Mouse (Mus musculus) forebrain, embryonic 10.5 days (tissue): Measurements from ENCODE around the gene Tnr. TPM values are rescaled to one million over a fixed set of nuclear protein-coding genes. Genes with fewer than 3 reads are reported as not detected.

Source experiments
- DNase-seq: peaks from one replicate; pipeline ENCODE4 v3.0.0-alpha.2; 2017; ENCODE audit warnings: low spot score; ENCODE audit errors: extremely low spot score
- H3K27ac ChIP-seq: fragments of 300-500 bp; sonication (generic); 2 replicates; pipeline ENCODE4 v1.5.1; 2016; ENCODE audit warnings: mild to moderate bottlenecking
- H3K27me3 ChIP-seq: fragments of 300-500 bp; sonication (generic); 2 replicates; pipeline ENCODE4 v1.6.1; 2016; ENCODE audit warnings: mild to moderate bottlenecking; ENCODE audit not compliant: poor library complexity, severe bottlenecking
- H3K36me3 ChIP-seq: fragments of 300-500 bp; sonication (generic); replicated peaks from 2 replicates; pipeline ENCODE4 v1.6.1; 2016; ENCODE audit warnings: mild to moderate bottlenecking, moderate library complexity
- H3K4me1 ChIP-seq: fragments of 300-500 bp; sonication (generic); 2 replicates; pipeline ENCODE4 v1.6.1; 2016
- H3K4me3 ChIP-seq: fragments of 300-500 bp; sonication (generic); 2 replicates; pipeline ENCODE4 v1.5.1; 2016; ENCODE audit warnings: mild to moderate bottlenecking, moderate library complexity
- H3K9me3 ChIP-seq: fragments of 300-500 bp; sonication (generic); 2 replicates; pipeline ENCODE4 v1.6.1; 2016; ENCODE audit warnings: mild to moderate bottlenecking, moderate library complexity
- WGBS: fragments of 180-500 bp; shearing (Covaris S2); methylation state at CpG from one replicate; pipeline ENCODE4 v1.1.7; 2016; 5-methylcytosine and 5-hydroxymethylcytosine counted together
- polyA plus RNA-seq: library from polyadenylated mRNA; unstranded; fragments of >200 nt; fragmentation: Nextera tagmentation; extraction: Ambion mirVana; gene quantifications from 2 replicates; pipeline ENCODE4 v1.2.1, GENCODE M21; 2016

Gene Tnr
- polyA plus RNA-seq, 1 experiment from 2014 or later: 0.16 TPM

DNA sequence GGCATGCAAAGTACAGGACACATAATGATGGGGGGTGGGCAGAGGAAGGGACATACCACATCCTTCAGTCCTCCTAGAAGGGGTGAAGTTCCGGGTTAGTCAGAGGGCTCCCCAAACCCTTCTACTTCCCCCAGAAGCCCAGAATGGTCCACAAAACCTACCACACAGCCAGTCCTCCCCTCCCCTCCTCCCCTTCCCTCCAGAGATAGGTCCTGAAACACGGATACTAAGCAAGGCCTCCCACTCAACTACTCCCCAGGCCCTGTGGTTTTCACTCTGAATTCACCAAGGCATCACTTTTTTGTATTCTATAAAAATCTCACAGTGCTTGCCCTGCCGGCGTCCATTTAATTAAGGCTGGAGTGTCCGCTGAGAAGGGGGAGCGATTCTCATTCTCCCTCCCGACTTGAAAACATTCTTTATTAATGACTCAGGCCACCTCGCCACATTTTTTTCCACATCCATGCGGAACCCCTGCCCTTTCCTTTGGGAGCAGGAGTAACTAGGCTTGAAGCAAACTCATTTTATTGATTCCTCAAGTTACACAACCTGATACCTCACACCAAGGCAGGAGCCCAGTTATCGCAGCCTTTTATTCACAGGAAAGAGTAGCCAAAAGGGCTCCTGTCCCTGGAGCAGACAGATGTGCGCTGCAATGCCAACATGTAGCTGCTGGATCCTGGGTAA lies 134.4 kb downstream of the Tnr start:
- Histone ChIP-seq H3K27me3 (no peaks in the 10 kb centered on the region), H3K4me1 (peaks cover 38% of the 10 kb centered on the region), H3K9me3 (no peaks in the 10 kb centered on the region), H3K27ac (peak overlapping the region; percentile 1; the same call in 1 of the 2 replicates), H3K36me3 (no peaks in the 10 kb centered on the region), H3K4me3 (no peak overlapping the region)
- DNase-seq: peak; percentile 21
- WGBS: 36% methylated on average over 11 of the region's 11 CpGs

DNA sequence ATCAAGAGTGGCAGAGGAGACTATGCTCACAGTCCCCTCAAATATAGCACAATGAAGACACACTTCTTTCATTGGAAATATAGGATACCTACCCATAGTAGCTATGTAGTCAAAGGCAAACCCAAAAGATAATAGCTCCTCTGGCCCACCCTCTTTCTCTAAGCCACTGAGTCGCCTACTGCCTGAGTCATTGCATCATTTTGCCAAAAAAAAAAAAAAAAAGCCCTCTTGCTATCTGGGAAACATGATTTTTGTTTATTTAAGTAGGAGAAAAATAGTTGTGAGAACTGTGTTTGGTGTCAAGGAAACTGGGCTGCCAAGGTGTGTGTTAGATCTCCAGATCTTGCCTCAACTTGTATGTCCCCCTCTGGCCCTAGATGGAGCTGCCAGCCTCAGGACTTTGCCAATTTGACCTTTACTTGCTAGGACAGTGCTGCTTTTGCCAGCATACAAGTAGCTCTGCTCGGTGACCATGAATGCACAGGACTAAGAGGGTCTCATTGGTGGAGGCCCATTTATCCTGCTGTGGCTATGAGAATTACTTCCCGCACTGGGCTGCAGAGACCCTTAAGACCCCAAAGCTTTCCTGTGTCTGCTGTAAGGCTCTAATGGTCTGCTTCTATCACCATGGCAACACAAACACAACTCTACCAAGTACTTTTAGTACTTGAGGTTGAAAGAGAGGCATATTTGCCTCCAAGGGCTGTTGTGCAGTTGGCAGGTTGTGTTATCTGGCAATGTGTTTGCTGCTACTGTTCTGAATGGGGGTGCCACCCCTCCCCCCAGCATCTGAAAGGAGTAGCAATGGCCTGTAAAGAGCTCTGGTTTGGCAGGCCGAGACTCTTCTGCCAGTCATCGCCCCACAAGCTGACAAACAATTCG lies 137.3 kb downstream of the Tnr start:
- peaks cover 38% of the 10 kb centered on the region for H3K4me1 ChIP-seq
- DNase-seq: no peak
- no peak overlapping the region for H3K27ac ChIP-seq
- H3K4me3 ChIP-seq: no peak overlapping the region
- WGBS: 61% methylated on average over 6 of the region's 6 CpGs
- H3K9me3 ChIP-seq: no peaks in the 10 kb centered on the region
- H3K27me3 ChIP-seq: no peaks in the 10 kb centered on the region
- no peaks in the 10 kb centered on the region for H3K36me3 ChIP-seq

DNA sequence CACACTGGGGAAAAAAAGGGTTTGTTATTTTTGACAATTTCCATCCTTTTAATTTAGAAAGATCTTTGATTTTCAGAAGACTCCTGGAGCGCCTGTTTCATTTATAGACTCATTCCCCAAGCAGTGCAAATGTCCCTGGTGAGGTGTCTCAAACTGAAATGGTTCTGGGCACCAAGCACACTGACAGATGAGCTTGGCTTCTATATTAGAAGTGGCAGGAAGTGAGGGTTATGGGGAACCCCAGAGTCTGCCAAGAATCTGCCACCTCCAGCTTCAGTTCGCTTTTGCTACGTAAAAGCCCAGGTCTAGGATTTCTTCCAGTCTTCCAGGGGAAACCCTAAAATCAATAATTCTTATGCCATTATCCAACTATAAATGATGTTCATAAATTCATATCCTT lies 140.9 kb downstream of the Tnr start:
- no peak overlapping the region for H3K27ac ChIP-seq
- 96% methylated on average over 3 of the region's 3 CpGs for WGBS
- peaks cover 11% of the 10 kb centered on the region for H3K4me1 ChIP-seq
- H3K4me3 ChIP-seq: no peak overlapping the region
- H3K27me3 ChIP-seq: no peaks in the 10 kb centered on the region
- H3K36me3 ChIP-seq: no peaks in the 10 kb centered on the region
- H3K9me3 ChIP-seq: no peaks in the 10 kb centered on the region
- no peak for DNase-seq

DNA sequence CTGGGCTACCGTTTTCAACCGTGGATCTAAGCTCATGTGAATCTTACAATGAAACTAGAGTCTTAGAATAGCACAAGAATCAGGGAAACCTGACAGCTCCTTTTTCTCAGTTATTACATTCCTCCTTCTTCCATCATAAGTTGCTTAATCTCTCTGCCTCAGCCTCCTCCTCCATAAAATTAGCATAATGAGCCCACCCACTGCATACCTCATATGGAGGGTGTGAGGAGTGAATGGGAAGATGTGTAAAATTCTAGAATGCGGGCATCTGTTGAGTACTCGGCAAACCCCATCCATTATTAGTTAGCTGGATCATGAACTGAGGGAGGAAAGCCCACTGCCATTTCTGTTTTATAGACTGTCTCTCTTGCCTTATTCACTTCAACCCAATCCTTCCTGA lies 141.4 kb downstream of the Tnr start:
- Histone ChIP-seq H3K36me3 (no peaks in the 10 kb centered on the region), H3K27me3 (no peaks in the 10 kb centered on the region), H3K9me3 (no peaks in the 10 kb centered on the region), H3K4me3 (no peak overlapping the region), H3K4me1 (peaks cover 11% of the 10 kb centered on the region), H3K27ac (no peak overlapping the region)
- WGBS: 93% methylated on average over 4 of the region's 4 CpGs
- no peak for DNase-seq

DNA sequence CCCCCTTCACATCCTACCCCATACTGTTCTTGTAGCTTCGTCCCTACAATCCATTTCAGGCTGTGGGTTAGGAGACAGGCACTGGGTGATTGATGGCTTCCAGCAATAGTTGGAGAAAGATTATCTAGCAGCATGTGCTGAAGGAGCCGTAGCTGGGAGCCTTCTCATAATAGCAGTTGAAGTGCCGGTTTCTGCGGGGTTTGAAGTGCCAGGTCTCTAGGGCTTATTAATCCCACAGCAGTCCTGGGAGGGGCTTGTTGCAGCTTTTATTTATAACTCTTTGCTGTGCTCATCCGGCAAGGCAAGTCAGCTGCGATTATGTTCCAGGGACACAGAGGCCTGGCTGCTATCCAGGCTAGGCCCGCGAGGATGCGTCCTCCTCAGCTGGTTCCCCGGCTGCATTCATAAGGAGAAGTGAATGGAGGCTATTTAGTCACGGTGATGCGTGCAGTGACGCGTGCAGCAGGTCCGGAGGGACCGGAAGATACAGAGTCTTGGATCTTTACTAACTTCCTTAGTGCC lies 147.1 kb downstream of the Tnr start:
- 0 out of 2 replicates have a peak overlapping the region, but pooled peaks have one; percentile 11 for H3K27ac ChIP-seq
- 53% methylated on average over 16 of the region's 16 CpGs for WGBS
- DNase-seq: peak; percentile 18
- no peaks in the 10 kb centered on the region for H3K27me3 ChIP-seq
- no peak overlapping the region for H3K4me3 ChIP-seq
- no peaks in the 10 kb centered on the region for H3K9me3 ChIP-seq
- H3K4me1 ChIP-seq: peaks cover 11% of the 10 kb centered on the region
- no peaks in the 10 kb centered on the region for H3K36me3 ChIP-seq

DNA sequence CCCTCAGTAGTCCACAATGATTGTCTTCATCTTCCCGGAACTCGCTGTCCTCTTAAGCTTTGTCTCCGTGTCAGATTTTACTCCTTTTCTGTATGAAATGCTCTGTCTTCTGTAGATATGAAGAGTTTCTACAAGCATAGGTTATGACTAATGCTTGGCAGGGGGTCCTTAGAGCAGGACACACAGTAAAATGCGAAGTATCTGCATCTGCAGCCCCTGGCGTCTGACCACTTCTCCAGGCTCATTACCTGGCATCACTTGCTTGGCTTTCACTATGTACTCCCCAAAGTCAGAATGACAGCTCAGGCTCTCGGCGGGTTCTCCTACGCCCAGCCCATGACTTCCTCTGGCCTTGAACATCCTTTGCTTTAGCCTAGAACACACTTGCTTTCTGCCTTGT lies 147.6 kb downstream of the Tnr start:
- no peak overlapping the region for H3K27ac ChIP-seq

DNA sequence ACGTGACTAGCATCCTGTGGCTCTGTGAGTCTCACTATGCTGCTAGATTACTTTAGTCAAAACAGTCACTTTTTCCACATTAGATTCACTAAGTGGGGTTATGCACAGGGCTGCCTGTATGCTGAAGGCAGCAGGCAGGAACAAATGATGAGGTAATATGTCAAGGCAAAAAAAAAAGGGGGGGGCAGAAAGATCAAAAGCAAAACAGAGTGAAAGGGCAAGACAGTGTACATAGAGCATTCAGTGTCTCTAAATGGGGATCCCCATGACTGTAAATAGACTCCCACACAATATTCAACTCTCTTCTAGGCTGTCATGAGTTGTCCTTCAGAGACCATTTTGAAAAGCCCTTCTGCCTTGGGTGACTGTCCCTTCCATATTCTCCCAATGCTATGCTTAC lies 150.7 kb downstream of the Tnr start:
- no peak overlapping the region for H3K4me3 ChIP-seq
- H3K9me3 ChIP-seq: no peaks in the 10 kb centered on the region
- WGBS: 74% methylated on average over 1 of the region's 1 CpGs

More for the DNA sequence above, 147.6 kb downstream of the Tnr start:
- no peaks in the 10 kb centered on the region for H3K9me3 ChIP-seq
- no peaks in the 10 kb centered on the region for H3K36me3 ChIP-seq
- no peak for DNase-seq
- H3K27me3 ChIP-seq: no peaks in the 10 kb centered on the region
- peaks cover 11% of the 10 kb centered on the region for H3K4me1 ChIP-seq
- H3K4me3 ChIP-seq: no peak overlapping the region
- 88% methylated on average over 8 of the region's 8 CpGs for WGBS

DNA sequence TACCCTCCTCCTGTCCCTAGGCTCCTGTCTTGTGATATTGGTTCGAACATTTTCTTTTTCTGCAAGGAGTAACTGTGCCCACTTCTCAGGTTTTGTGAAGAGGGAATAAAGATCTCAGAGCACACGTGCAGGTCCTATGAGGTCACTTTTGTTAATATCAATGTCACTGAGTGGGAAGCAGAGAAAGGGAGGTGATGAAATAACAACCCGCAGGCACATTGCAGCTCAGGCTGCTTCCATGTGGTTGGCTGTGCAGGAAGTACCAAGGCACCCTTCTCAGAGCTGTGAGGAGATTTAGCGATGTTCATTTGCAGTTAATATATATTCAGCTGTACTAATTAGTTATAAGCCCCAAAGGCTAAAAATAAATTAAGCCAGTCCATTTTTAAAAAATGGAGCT lies 151.9 kb downstream of the Tnr start:
- Histone ChIP-seq H3K27ac (no peak overlapping the region), H3K4me3 (no peak overlapping the region), H3K4me1 (peaks cover 8% of the 10 kb centered on the region), H3K36me3 (no peaks in the 10 kb centered on the region), H3K9me3 (no peaks in the 10 kb centered on the region), H3K27me3 (no peaks in the 10 kb centered on the region)
- WGBS: 88% methylated on average over 4 of the region's 4 CpGs
- no peak for DNase-seq

More for the DNA sequence above, 150.7 kb downstream of the Tnr start:
- Histone ChIP-seq H3K27me3 (no peaks in the 10 kb centered on the region), H3K27ac (no peak overlapping the region), H3K36me3 (no peaks in the 10 kb centered on the region), H3K4me1 (peaks cover 11% of the 10 kb centered on the region)
- no peak for DNase-seq

DNA sequence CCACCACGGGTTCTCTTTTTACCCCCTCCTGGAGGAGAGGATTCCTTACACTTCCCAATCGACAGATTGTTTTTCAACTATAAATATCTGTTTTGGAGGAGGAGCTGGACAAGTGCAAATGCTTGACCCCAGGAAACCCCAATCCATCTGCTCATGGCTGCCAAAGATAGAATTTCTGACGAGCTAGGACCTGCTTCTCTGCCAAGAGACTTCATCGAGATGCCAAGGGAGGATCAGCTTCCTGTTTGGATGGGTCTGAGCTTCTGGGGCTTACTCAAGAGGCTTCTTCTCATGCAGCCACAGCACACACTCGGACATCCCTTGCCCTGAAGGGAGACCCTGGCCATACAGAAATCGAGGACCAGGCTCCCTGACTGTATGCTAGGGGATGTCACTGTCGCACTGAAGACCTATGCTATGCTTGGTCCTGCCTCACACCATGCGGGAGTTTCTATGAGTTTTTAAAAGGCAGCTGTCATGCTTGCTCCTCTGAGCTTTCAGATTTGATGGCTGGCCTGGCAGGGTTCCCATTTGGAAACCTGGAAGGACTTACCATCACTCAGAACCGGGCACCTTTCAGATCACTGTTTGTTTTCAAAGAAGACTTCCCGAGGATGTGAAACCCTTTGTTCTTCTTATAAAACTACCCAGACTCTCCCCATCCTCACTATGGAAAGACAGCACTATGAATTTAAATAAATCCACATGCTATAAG lies 154.8 kb downstream of the Tnr start:
- 82% methylated on average over 10 of the region's 10 CpGs for WGBS
- Histone ChIP-seq H3K27me3 (no peaks in the 10 kb centered on the region), H3K4me3 (no peak overlapping the region), H3K36me3 (no peaks in the 10 kb centered on the region), H3K9me3 (no peaks in the 10 kb centered on the region), H3K4me1 (0 out of 2 replicates have a peak, but pooled peaks cover under 1% of the 10 kb centered on the region), H3K27ac (no peak overlapping the region)
- no peak for DNase-seq

DNA sequence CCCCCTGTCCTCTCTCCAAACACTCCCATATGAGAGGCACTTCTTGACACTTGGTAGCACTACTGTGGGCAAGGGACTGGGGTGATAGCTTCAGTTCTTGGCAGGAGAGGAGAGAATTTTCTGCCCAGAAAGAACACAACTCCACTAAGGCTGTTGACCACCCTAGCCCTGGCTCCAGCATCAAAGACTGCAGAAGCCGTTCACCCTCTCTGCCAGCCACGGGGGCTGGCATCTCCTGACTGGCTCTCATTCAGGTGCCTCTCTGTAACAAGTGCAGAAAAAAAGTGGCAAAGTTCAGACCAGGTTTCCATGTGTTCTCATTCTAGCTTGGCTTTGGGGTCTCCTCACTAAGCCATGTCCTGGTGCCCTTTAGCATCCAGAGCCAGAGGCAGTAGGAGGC lies 157.7 kb downstream of the Tnr start:
- no peaks in the 10 kb centered on the region for H3K9me3 ChIP-seq

DNA sequence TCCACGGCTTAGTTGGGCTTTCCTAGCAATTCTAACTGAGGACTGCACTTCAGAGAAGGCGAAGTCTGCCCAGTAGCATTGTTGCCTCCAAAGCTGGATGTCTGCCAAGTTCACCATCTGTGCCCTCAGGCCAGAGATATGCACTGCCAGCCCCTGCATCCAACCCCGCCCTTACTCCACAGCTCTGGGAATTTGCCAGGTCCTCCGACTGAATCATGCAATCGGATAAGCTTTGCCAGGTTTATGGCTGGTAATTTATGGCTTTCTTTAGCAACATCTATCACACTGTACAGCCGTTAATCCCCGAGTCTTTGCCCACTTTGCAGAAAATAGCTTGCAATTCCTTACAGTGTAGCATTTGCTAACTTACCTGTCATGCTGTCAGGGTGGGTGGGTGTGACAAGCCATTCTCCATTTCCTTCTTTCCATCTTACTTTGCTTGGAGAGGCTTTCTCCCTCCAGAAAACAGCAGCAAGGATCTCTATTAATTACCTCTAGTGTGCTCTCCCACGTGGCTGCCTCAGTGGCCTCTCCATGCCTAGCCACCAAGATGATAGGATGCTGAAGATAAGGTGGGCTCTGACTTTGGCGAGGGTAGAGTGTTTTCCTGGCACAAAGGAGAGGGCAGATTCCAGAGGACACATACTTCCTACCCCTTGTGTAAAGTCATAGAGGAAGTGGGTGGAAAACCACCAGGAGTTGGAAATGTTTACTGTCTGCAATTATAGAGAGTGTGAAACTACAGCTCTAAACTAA lies 163.1 kb downstream of the Tnr start:
- Histone ChIP-seq H3K4me1 (peaks cover 11% of the 10 kb centered on the region), H3K27ac (no peak overlapping the region), H3K36me3 (no peaks in the 10 kb centered on the region), H3K9me3 (no peaks in the 10 kb centered on the region), H3K4me3 (no peak overlapping the region), H3K27me3 (no peaks in the 10 kb centered on the region)
- 83% methylated on average over 9 of the region's 9 CpGs for WGBS
- no peak for DNase-seq

More for the DNA sequence above, 157.7 kb downstream of the Tnr start:
- Histone ChIP-seq H3K36me3 (no peaks in the 10 kb centered on the region), H3K4me3 (no peak overlapping the region), H3K27ac (no peak overlapping the region), H3K4me1 (0 out of 2 replicates have a peak, but pooled peaks cover 3% of the 10 kb centered on the region), H3K27me3 (no peaks in the 10 kb centered on the region)
- WGBS: 87% methylated on average over 2 of the region's 2 CpGs
- no peak for DNase-seq

DNA sequence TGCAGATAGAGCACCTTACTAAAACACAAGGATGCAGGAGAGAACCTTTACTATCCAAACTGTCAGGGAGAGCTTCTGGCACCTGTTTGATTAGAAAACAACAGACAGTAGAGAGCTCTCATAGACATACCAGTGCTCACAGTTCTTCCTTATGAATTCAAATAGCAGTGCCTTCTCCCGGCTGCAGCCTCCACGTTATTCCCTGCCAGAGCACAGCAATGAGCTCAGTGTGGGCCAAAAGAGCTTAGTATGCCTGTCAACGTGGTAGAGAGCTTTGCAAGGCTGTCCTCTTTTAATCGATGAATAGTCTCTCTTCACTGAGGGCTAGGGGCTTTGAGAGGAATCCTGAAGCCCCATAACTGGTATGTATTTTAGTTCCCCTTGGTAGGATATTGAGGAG lies 173.1 kb downstream of the Tnr start:
- WGBS: 59% methylated on average over 4 of the region's 4 CpGs
- no peaks in the 10 kb centered on the region for H3K27me3 ChIP-seq
- H3K9me3 ChIP-seq: no peaks in the 10 kb centered on the region
- H3K27ac ChIP-seq: no peak overlapping the region
- H3K4me3 ChIP-seq: no peak overlapping the region
- no peaks in the 10 kb centered on the region for H3K36me3 ChIP-seq
- H3K4me1 ChIP-seq: no peaks in the 10 kb centered on the region
- no peak for DNase-seq
